Mouse (Mus musculus) cortical plate, adult 2 months (tissue): Measurements from ENCODE around the gene Dtymk.

ENCODE experiments used
- CTCF ChIP-seq: fragments of 200-500 bp; IDR thresholded peaks from 2 replicates; pipeline ENCODE4 v1.5.1; 2011; ENCODE audit warnings: mild to moderate bottlenecking, control low read depth, low read length; ENCODE audit not compliant: insufficient read depth; ENCODE audit errors: extremely low read depth
- POLR2A ChIP-seq: fragments of 200-500 bp; IDR thresholded peaks from 2 replicates; pipeline ENCODE4 v1.6.1; 2011; ENCODE audit warnings: mild to moderate bottlenecking, low read length, control low read depth; ENCODE audit not compliant: insufficient read depth; ENCODE audit errors: extremely low read depth

GRCm38 (mm10) chr1:93794526-93794925 lies 7.2 kb downstream of the Dtymk start:
- TF ChIP-seq CTCF = no peak
- no peak for TF ChIP-seq POLR2A
